Mouse (Mus musculus) c-Kit-positive CD71-positive TER-119-positive erythroid progenitor cells, embryonic 14.5 days (primary cell): ENCODE measurements around the gene Stx1b.
"Not testable (repeated sequence)": the region's sequence is repeated elsewhere in the genome, so short reads cannot be mapped to it uniquely, and the experiment has no call there.

Source experiments
- DNase-seq: peaks from one replicate; pipeline ENCODE4 v3.0.0-alpha.2; 2013; ENCODE audit warnings: low spot score

Stx1b gene

DNA sequence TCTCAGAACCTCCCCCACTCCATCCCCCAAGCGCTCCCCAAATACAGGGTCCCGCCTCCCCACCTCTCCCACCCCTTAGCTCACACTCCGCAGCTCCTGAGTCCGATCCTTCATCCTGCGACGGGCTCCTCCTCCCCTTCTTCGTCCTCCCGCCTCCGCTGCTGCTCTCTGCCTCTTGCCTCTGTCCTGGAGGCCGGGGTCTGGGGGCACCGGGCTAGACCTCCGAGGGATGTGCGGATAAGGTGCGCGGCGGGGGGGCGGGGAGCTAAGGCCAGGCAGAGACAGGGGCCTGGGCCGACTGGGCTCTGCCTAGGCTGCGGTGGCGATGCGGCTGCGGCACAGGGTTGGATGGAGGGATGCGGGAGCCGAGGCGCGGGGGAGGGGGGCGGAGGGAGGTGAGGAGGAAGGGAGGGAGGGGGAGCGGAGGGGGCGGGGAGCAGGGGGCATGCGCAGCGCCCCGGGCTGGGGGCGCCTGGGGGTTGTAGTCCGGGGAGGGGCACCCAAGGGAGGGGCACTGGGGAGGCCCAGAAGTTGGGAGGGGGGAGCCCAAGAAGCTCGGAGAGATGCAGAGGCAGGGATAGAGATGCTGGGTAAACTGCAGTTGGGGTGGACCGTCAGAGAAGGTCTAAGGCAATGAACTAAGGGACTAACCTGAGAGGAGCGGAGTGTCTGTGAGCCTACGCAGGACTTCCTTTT lies at the start of gene Stx1b, which contains the start of gene Stx4a:
Gene Stx1b (minus strand): TSS at position 374 of the 696 bp plus-strand sequence.
Gene Stx4a (plus strand): TSS at position 119 of the 696 bp plus-strand sequence.
- DNase-seq, result no peak

- no peak for DNase-seq
Measured at GRCm38 (mm10) chr7:127870136-127870821, 45.9 kb upstream of the Stx1b start.

DNA sequence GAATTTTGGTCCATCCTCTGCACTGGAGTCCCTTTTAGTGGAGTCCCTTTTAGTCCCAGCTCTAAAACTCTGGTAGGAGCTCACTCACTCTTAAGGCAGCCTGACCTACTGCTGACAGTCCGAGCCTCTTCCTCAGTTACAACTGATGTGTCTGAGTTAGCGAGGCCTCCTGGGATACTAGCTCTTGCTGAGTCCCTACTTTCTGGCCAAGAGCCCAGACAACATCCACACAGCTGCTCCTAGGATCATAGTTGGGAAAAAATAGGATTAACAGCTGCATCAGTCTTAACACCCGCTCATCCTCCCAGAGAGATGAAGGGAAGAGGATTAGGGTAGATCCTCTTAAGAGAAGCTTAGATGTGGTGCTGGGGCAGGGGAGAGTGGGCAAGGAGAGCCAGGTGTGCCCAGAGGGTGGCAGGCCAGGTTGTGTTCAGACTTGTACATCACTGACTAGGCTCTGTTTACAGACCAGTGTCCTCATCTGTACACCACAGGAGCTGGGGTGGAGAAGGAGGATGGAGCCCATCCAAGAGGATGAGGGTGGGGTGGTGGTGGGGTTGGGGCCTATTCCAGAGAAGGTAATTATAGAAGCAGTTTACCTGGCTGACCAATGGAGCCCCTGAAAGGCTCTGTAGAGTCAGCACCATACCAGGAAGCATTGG lies 44.9 kb upstream of the Stx1b start:
- DNase-seq, result no peak

DNA sequence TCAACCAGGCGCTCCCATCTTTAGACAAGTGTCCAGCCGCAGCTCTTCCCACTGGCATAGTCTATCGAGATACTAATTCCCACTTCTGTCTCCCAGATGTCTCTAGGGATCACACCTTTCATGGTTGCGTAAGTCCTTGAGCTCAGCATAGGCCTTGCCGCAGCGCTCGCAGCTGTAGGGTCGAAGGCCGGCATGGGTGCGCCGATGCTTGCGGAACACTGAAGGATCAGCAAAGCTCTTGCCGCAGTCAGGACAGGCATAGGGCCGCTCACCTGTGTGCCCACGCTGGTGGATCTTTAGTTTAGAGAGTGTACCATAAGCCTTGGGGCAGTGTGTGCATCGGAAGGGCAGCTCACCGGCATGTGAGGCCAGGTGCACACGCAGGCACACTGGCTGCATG lies 43.3 kb upstream of the Stx1b start:
- no peak for DNase-seq

DNA sequence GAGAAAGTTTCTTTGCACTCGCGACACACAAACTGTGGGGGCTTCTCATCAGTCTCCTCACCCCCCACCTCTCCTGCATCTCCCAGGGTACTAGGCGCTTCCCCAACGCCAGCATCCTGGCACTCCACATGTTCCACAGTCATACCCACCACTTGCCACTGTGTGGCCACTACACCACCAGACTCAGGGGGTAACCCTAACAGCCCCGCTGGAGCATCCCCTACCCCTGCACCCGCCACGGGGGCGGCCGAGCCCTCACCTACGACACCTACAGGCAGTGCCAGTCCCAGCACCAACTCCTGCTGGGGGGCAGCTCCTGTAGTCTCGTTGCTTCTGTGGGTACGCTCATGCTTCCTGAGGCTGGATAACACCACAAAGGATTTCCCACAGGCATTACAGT lies 42.1 kb upstream of the Stx1b start:
- DNase-seq, result no peak

DNA sequence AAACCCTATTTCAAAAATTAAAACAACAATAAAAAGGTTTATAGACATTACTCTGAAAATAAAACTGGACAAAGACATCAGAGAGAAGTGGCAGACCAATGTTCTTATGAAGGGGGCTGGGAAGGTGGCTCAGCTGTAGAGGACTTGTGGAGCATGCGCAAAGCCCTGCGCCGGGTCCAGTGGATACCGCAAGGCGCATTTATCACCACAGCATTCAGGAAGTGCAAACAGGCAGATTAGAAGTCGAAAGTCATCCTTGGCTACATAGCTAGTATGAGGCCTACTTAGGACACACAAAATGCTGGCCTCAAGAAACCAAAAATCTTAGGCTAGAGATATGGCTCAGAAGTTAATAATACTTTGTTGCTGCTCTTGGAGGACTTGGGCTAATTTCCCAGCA lies 33.9 kb upstream of the Stx1b start:
- no peak for DNase-seq

DNA sequence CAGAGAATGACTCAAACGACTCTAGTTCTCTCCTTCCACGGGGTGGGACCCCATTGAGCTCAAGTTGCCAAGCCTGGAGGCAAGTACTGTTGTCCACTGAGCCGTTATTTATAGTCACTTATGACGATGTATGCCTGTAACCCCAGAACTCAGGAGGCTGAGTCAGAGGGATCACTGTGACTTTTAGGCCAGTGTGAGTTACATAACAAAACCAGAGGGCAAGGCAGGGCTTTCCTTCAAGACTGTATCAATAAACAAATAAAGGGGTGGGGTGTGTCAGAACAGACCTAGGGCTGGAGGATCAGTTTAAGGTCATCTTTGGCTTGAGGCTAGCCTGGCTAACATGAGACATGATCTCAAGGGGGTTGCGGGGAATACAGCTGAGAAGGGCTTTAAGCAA lies 26.6 kb upstream of the Stx1b start:
- no peak for DNase-seq

DNA sequence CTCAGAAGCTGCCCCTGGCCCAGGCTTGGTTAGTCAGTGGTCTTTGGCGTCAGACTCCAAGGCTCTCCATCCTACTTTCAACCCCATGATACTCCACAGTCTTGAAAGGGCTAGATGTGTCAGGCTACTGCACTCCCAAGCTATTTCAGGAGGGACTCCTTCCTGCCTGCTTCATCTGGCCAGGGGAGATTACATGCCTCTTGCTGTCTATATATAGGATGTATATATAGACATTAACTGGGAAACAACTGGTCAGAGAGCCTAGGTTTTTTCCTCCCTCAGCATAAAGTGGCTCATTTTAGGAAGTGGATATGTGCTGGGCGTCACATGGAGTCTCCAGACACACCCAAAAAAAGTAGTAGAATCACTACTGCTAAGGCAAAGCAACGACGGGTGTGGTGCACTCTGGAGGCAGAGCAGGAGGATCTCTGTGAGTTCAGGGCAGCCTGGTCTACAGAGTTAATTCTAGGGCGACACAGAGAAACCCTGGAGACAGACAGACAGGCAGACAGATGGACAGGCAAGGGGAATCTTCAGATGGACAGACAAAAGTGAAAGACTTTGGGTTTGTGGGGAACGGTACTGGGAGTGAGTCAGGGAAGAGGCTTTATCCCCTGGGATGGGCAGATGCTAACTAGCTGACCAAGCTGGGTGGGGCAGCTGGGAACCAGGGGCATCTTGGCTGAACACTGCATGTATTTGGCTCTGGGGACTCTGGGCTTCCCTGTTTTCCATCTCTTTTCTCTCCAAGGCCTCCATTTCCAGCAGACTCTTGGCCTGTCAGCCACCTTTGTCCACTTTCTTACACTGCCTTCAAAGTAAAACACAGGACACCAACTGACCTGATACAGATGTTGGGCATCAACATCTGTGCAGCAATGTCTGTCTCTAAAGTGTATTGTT lies 25.9 kb upstream of the Stx1b start:
- no peak for DNase-seq

- DNase-seq, result peak; percentile 74
Measured at GRCm38 (mm10) chr7:127842001-127842718, 17.8 kb upstream of the Stx1b start.

DNA sequence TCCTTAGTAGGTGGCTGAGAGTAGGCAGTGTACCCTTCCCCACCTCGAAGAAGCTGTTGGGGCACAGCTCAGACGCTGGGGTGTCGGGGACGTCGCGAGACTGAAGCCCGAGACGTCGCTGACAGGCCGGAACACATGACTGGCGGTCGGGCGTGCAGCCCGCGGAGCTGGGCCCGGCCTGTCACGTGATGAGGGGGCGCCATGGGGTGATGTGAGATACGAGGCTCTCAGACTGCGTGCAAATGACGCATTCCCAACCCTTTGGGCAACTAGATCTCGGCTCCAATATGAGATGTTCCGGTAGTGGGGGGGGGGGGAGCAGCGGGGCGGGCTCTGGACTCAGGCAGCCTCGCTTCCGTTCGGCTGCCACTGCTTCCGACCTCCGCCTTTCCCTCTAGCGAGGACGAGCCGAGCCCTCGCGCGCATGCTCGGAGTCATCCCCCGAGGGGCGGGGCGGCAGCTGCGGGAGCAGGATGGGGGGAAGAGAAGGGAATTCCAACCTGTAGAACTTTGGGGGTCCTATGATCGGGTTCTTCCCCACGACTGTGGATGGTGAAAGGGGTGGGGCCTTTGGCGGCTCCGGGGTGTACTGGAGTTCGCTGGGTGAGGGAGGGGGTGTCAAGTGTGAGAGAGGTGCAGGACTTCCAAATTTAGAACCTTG lies 17.1 kb upstream of the Stx1b start:
- DNase-seq, result peak; percentile 80

- DNase-seq, result peak; percentile 36
Measured at GRCm38 (mm10) chr7:127840886-127841285, 16.5 kb upstream of the Stx1b start.

GRCm38 (mm10) chr7:127840031-127840430 lies 15.7 kb upstream of the Stx1b start:
- not testable (repeated sequence) for DNase-seq

DNA sequence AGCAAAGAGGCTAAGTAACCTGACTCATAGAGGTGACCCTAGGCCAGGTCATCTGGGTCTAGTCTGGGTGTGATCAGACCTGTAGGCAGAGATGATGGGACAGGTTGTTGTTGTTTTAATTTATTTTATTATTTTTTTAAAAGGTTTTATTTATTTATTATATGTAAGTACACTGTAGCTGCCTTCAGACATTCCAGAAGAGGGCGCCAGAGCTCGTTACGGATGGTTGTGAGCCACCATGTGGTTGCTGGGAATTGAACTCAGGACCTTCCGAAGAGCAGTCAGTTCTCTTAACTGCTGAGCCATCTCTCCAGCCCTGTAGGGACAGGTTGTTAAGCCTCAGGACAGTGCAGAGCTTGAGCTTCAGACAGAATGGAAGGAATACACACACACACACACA lies 13.5 kb upstream of the Stx1b start:
- not testable (repeated sequence) for DNase-seq

- DNase-seq, result no peak
Measured at GRCm38 (mm10) chr7:127837473-127837872, 13.1 kb upstream of the Stx1b start.

DNA sequence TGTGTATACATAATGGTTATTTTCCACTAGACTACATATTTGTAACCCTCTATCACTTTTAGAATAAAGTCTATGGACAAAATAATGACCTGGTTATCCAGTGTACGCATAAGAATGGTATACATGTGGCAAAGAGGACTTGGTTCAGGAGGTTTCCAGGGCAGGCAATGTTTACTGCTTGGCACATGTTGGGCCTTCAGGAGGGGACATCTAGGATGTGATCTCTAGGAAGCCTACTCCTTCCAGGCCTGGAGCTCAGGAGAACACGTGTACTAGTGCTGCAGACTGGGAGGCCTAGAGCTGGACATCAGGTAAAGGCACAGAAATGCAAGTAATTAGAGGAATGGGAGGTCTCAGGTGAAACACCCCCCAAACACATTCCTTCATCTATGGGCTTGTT lies 11.2 kb upstream of the Stx1b start:
- no peak for DNase-seq

GRCm38 (mm10) chr7:127823236-127824171 lies 845 bp downstream of the Stx1b start:
- DNase-seq, result no peak

DNA sequence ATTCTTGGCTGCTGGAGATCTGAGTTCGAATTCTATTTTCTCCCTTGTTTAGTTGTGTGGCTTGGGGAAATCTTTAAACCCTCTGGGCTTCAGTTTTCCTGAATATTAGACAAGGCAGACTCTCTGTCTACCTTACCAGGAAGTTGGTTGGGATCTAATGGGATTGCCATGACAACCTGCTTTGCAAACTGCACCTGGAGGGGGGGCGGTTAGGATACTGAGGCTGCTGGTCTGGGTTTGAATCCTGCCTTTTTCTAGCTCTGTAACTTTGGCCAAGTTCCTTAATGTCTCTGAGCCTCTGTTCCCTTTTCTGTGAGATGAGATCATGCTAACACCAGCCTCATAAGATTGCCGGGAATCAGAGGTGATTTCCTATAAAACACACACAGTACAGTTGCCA lies 1.9 kb downstream of the Stx1b start:
- DNase-seq, result no peak

GRCm38 (mm10) chr7:127820836-127821509 lies 3.4 kb downstream of the Stx1b start:
- no peak for DNase-seq

- DNase-seq, result no peak
Measured at GRCm38 (mm10) chr7:127817776-127818175, 6.6 kb downstream of the Stx1b start.
